Mouse (Mus musculus) megakaryocyte, embryonic 14.5 days (primary cell): Measurements from ENCODE around the gene Bach2. TPM values are rescaled to one million over a fixed set of nuclear protein-coding genes. Genes with fewer than 3 reads are reported as not detected.

ENCODE experiments used
- H3K27me3 ChIP-seq: replicated peaks from 2 replicates; pipeline ENCODE3; 2012; ENCODE audit warnings: inconsistent platforms
- H3K36me3 ChIP-seq: replicated peaks from 2 replicates; pipeline ENCODE3; 2012; ENCODE audit warnings: low read length, inconsistent platforms, mixed read lengths
- H3K4me1 ChIP-seq: 2 replicates; pipeline ENCODE4 v1.6.1; 2012; ENCODE audit warnings: inconsistent platforms
- H3K4me3 ChIP-seq: replicated peaks from 2 replicates; pipeline ENCODE3; 2012; ENCODE audit warnings: moderate library complexity, mild to moderate bottlenecking, inconsistent platforms
- H3K9me3 ChIP-seq: 2 replicates; pipeline ENCODE4 v1.6.1; 2012; ENCODE audit warnings: inconsistent platforms
- FLI1 ChIP-seq: IDR thresholded peaks from 2 replicates; pipeline ENCODE4 v1.6.1; 2012; ENCODE audit warnings: low read length, inconsistent platforms, mixed read lengths
- GATA1 ChIP-seq: IDR thresholded peaks from 3 replicates; pipeline ENCODE4 v1.6.1; 2012; ENCODE audit warnings: mixed read lengths, low read length, inconsistent platforms, borderline replicate concordance
- polyA plus RNA-seq: library from polyadenylated mRNA; stranded (reverse); fragments of >175 nt; gene quantifications from 2 replicates; pipeline ENCODE4 v1.2.3, GENCODE M21; 2012; ENCODE audit warnings: low replicate concordance; ENCODE audit not compliant: insufficient read depth

The Bach2 gene
- polyA plus RNA-seq, 1 experiment, result 0.27 TPM

GRCm38 (mm10) chr4:32288036-32288860 lies 49.6 kb downstream of the Bach2 start:
- H3K9me3 ChIP-seq, result no peaks in the 10 kb centered on the region
- no peaks in the 10 kb centered on the region for H3K27me3 ChIP-seq
- H3K36me3 ChIP-seq, result no peaks in the 10 kb centered on the region
- no peak overlapping the region for H3K4me3 ChIP-seq
- peaks cover 87% of the 10 kb centered on the region for H3K4me1 ChIP-seq
- no peak for TF ChIP-seq FLI1
- no peak for TF ChIP-seq GATA1

- peaks cover 85% of the 10 kb centered on the region for H3K4me1 ChIP-seq
Observed at GRCm38 (mm10) chr4:32289845-32290244, 51.2 kb downstream of the Bach2 start.

GRCm38 (mm10) chr4:32291406-32291805 lies 52.8 kb downstream of the Bach2 start:
- Histone ChIP-seq H3K4me1 (peaks cover 84% of the 10 kb centered on the region), H3K36me3 (peaks cover 2% of the 10 kb centered on the region), H3K27me3 (no peaks in the 10 kb centered on the region), H3K9me3 (no peaks in the 10 kb centered on the region), H3K4me3 (no peak overlapping the region)
- no peak for TF ChIP-seq GATA1
- no peak for TF ChIP-seq FLI1

More at GRCm38 (mm10) chr4:32289845-32290244, 51.2 kb downstream of the Bach2 start:
- H3K36me3 ChIP-seq, result peaks cover 2% of the 10 kb centered on the region
- no peaks in the 10 kb centered on the region for H3K27me3 ChIP-seq
- TF ChIP-seq FLI1, result no peak
- TF ChIP-seq GATA1, result no peak
- no peaks in the 10 kb centered on the region for H3K9me3 ChIP-seq
- no peak overlapping the region for H3K4me3 ChIP-seq

GRCm38 (mm10) chr4:32293686-32294265 lies 55.2 kb downstream of the Bach2 start:
- TF ChIP-seq GATA1 (no peak), FLI1 (no peak)
- Histone ChIP-seq H3K4me3 (no peak overlapping the region), H3K36me3 (peaks cover 2% of the 10 kb centered on the region), H3K27me3 (no peaks in the 10 kb centered on the region), H3K4me1 (peaks cover 71% of the 10 kb centered on the region), H3K9me3 (no peaks in the 10 kb centered on the region)

GRCm38 (mm10) chr4:32297071-32297671 lies 58.6 kb downstream of the Bach2 start:
- H3K27me3 ChIP-seq, result no peaks in the 10 kb centered on the region
- TF ChIP-seq FLI1, result no peak
- no peak for TF ChIP-seq GATA1
- H3K4me1 ChIP-seq, result peaks cover 42% of the 10 kb centered on the region
- H3K36me3 ChIP-seq, result peaks cover 2% of the 10 kb centered on the region
- H3K9me3 ChIP-seq, result no peaks in the 10 kb centered on the region
- H3K4me3 ChIP-seq, result no peak overlapping the region

GRCm38 (mm10) chr4:32299221-32299620 lies 60.6 kb downstream of the Bach2 start:
- no peaks in the 10 kb centered on the region for H3K27me3 ChIP-seq
- no peaks in the 10 kb centered on the region for H3K9me3 ChIP-seq
- H3K36me3 ChIP-seq, result peaks cover 2% of the 10 kb centered on the region
- H3K4me3 ChIP-seq, result no peak overlapping the region
- no peak for TF ChIP-seq GATA1
- no peak for TF ChIP-seq FLI1
- H3K4me1 ChIP-seq, result peaks cover 43% of the 10 kb centered on the region

- Histone ChIP-seq H3K4me1 (peaks cover 43% of the 10 kb centered on the region), H3K27me3 (no peaks in the 10 kb centered on the region), H3K9me3 (no peaks in the 10 kb centered on the region), H3K36me3 (no peaks in the 10 kb centered on the region), H3K4me3 (no peak overlapping the region)
- TF ChIP-seq GATA1 (no peak), FLI1 (no peak)
Observed at GRCm38 (mm10) chr4:32299970-32300369, 61.4 kb downstream of the Bach2 start.

- TF ChIP-seq GATA1, result no peak
- TF ChIP-seq FLI1, result no peak
- no peak overlapping the region for H3K4me3 ChIP-seq
- H3K9me3 ChIP-seq, result no peaks in the 10 kb centered on the region
- H3K4me1 ChIP-seq, result peaks cover 59% of the 10 kb centered on the region
- no peaks in the 10 kb centered on the region for H3K36me3 ChIP-seq
- no peaks in the 10 kb centered on the region for H3K27me3 ChIP-seq
Observed at GRCm38 (mm10) chr4:32302668-32303067, 64.1 kb downstream of the Bach2 start.

GRCm38 (mm10) chr4:32303076-32303475 lies 64.5 kb downstream of the Bach2 start:
- no peaks in the 10 kb centered on the region for H3K27me3 ChIP-seq
- TF ChIP-seq FLI1 (no peak), GATA1 (no peak)
- H3K36me3 ChIP-seq, result no peaks in the 10 kb centered on the region
- H3K9me3 ChIP-seq, result 0 out of 2 replicates have a peak, but pooled peaks cover under 1% of the 10 kb centered on the region
- H3K4me1 ChIP-seq, result peaks cover 63% of the 10 kb centered on the region
- no peak overlapping the region for H3K4me3 ChIP-seq

GRCm38 (mm10) chr4:32303674-32304073 lies 65.1 kb downstream of the Bach2 start:
- no peak for TF ChIP-seq GATA1
- no peak for TF ChIP-seq FLI1
- Histone ChIP-seq H3K4me3 (peak overlapping the region; percentile 85), H3K4me1 (peaks cover 68% of the 10 kb centered on the region)

More at GRCm38 (mm10) chr4:32303674-32304073, 65.1 kb downstream of the Bach2 start:
- H3K36me3 ChIP-seq, result no peaks in the 10 kb centered on the region
- peaks cover 4% of the 10 kb centered on the region; the same call in 1 of the 2 replicates for H3K9me3 ChIP-seq
- H3K27me3 ChIP-seq, result peaks cover 2% of the 10 kb centered on the region
